17 mouse cellular contexts compared by ENCODE assay signal in genomic region chr6:88605715-88606114, GRCm38 (mm10). TPM values are rescaled to one million over a fixed set of nuclear protein-coding genes. Genes with fewer than 3 reads are reported as not detected.
"Had no signal": no experiment of that assay in that cellular context is flagged by ENCODE, and none has a peak within 500 bp of the region (broad histone marks: within the 10 kb centered on the region; RNA-seq: fewer than 3 reads in every experiment).

No protein-coding gene starts in this region.

- H3K4me2 ChIP-seq: limb, embryonic 12.5 days; limb, embryonic 15.5 days; liver, embryonic 11.5 days; lung, embryonic 14.5 days had no signal

- H3K9ac ChIP-seq: limb, embryonic 12.5 days; limb, embryonic 15.5 days; liver, embryonic 14.5 days; liver, postnatal 0 days; lung, embryonic 14.5 days had no signal

- H3K4me1 ChIP-seq: limb, embryonic 12.5 days; limb, embryonic 15.5 days had no signal

- DNase-seq: kidney, postnatal 25 days; layer of hippocampus, adult 9-11 months; left cerebral cortex, postnatal 4 days; liver, postnatal 0 days; midbrain, embryonic 14.5 days; thymus, adult 18-20 months; thymus, postnatal 36 days had no signal

- H3K4me3 ChIP-seq: layer of hippocampus, adult 2 months; limb, embryonic 12.5 days; limb, embryonic 15.5 days had no signal

- H3K36me3 ChIP-seq: limb, embryonic 12.5 days; limb, embryonic 15.5 days had no signal

- H3K27me3 ChIP-seq: limb, embryonic 12.5 days; limb, embryonic 15.5 days had no signal

- H3K9me3 ChIP-seq: limb, embryonic 12.5 days; limb, embryonic 15.5 days had no signal

- H3K27ac ChIP-seq: kidney, postnatal 0 days; layer of hippocampus, adult 2 months; limb, embryonic 12.5 days; limb, embryonic 15.5 days; liver, embryonic 14.5 days; macrophage had no signal

- ATAC-seq: liver, postnatal 0 days; lung, postnatal 0 days had no signal

RNA-seq across cellular contexts. Expression of gene Kbtbd12, which starts 32.0 kb away (rescaled TPM):
- polyA plus RNA-seq: kidney, postnatal 0 days; lung, embryonic 14.5 days; neural tube, embryonic 11.5 days had no signal
